Mouse (Mus musculus) liver, postnatal 0 days (tissue): ENCODE measurements around the gene Tfrc.

Source experiments
- CTCF ChIP-seq: sonication (generic); IDR thresholded peaks from 2 replicates; pipeline ENCODE4 v1.5.1; 2016; ENCODE audit warnings: antibody characterized with exemption, low read depth
- EP300 ChIP-seq: IDR thresholded peaks from 2 replicates; pipeline ENCODE4 v1.6.1; 2016; ENCODE audit warnings: antibody characterized with exemption, low read depth, mild to moderate bottlenecking

- TF ChIP-seq CTCF (no peak), EP300 (no peak)
Observed at GRCm38 (mm10) chr16:32650974-32651618, 42.4 kb downstream of the Tfrc start.
